Mouse (Mus musculus) midbrain, postnatal 0 days (tissue): ENCODE results near the gene Grid2ip. TPM values are rescaled to one million over a fixed set of nuclear protein-coding genes. Genes with fewer than 3 reads are reported as not detected.

ENCODE experiments used
- ATAC-seq: fragments of 200-750 bp; cut with Nextera tagmentation; 2 replicates; pipeline ENCODE4 v1.8.0; 2017; ENCODE audit warnings: moderate number of reproducible peaks, mild to moderate bottlenecking, moderate TSS enrichment, moderate library complexity; ENCODE audit not compliant: low FRiP score
- DNase-seq: peaks from one replicate; pipeline ENCODE4 v3.0.0-alpha.2; 2015; ENCODE audit warnings: low spot score
- H3K27ac ChIP-seq: fragments of 300-500 bp; sonication (generic); 2 replicates; pipeline ENCODE4 v1.5.1; 2014; ENCODE audit warnings: low read depth, mild to moderate bottlenecking, low read length, mixed read lengths
- H3K27me3 ChIP-seq: fragments of 300-500 bp; sonication (generic); 2 replicates; pipeline ENCODE4 v1.6.1; 2014; ENCODE audit warnings: low read length, control low read depth, mixed read lengths; ENCODE audit not compliant: insufficient read depth
- H3K36me3 ChIP-seq: fragments of 300-500 bp; sonication (generic); 2 replicates; pipeline ENCODE4 v1.6.1; 2014; ENCODE audit warnings: low read length, control low read depth, mixed read lengths; ENCODE audit not compliant: insufficient read depth
- H3K4me1 ChIP-seq: fragments of 300-500 bp; sonication (generic); 2 replicates; pipeline ENCODE4 v1.6.1; 2014; ENCODE audit warnings: mild to moderate bottlenecking, control low read depth, antibody characterized with exemption, low read length, mixed read lengths; ENCODE audit not compliant: insufficient read depth
- H3K4me2 ChIP-seq: fragments of 300-500 bp; sonication (generic); 2 replicates; pipeline ENCODE4 v1.6.1; 2014; ENCODE audit warnings: low read depth, mild to moderate bottlenecking, low read length, mixed read lengths; ENCODE audit not compliant: poor library complexity, severe bottlenecking
- H3K4me3 ChIP-seq: fragments of 300-500 bp; sonication (generic); 2 replicates; pipeline ENCODE4 v1.5.1; 2014; ENCODE audit warnings: low read depth, mild to moderate bottlenecking, low read length, moderate library complexity
- H3K9ac ChIP-seq: fragments of 300-500 bp; sonication (generic); replicated peaks from 2 replicates; pipeline ENCODE4 v1.6.1; 2014; ENCODE audit warnings: mild to moderate bottlenecking, low read length, moderate library complexity, mixed read lengths; ENCODE audit not compliant: poor library complexity, severe bottlenecking
- H3K9me3 ChIP-seq: fragments of 300-500 bp; sonication (generic); 2 replicates; pipeline ENCODE4 v1.6.1; 2016; ENCODE audit warnings: low read length, control low read depth
- CTCF ChIP-seq: IDR thresholded peaks from 2 replicates; pipeline ENCODE4 v1.5.1; 2016; ENCODE audit warnings: antibody characterized with exemption, mild to moderate bottlenecking
- WGBS: fragments of 180-500 bp; shearing (Covaris S2); extraction: QIAGEN DNeasy Blood & Tissue Kit; methylation state at CpG from one replicate; pipeline ENCODE4 v1.1.7; 2014; 5-methylcytosine and 5-hydroxymethylcytosine counted together
- polyA plus RNA-seq: library from polyadenylated mRNA; unstranded; fragments of >200 nt; fragmentation: Nextera tagmentation; extraction: Ambion mirVana; gene quantifications from 2 replicates; pipeline ENCODE4 v1.2.1, GENCODE M21; 2015
- total RNA-seq: library from RNA; depleted of rRNA; stranded (reverse); fragments of >200 nt; gene quantifications from 2 replicates; pipeline ENCODE4 v1.2.3, GENCODE M21; 2014

Gene Grid2ip
- total and polyA plus RNA-seq, 2 experiments from 2014 or later = 0.60 to 2.8 TPM

DNA sequence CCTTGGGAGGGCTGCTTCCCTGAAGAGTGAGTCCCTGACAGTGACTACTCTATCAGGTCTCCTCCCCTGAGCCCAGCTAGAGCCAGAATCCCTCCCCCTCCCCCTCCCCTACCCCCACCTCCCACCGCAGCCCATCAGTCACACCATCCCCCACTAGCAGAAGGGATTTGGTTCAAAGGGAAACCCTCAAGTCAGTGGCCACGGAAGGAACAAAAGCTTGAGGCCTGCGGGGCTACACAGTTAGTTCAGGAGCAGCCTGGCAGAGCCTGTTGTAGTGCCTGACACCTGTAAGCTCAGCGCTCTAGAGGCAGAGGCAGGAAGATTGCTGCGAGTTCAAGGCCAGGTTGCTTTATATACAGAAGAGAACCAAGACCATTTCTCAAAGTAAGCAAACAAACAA lies 1.1 kb upstream of the Grid2ip start:
- ATAC-seq = no peak
- Histone ChIP-seq H3K36me3 (no peaks in the 10 kb centered on the region), H3K27me3 (peaks cover 6% of the 10 kb centered on the region; the same call in 1 of the 2 replicates), H3K27ac (no peak overlapping the region), H3K4me2 (no peak overlapping the region), H3K9ac (no peak overlapping the region), H3K4me3 (no peak overlapping the region), H3K9me3 (0 out of 2 replicates have a peak, but pooled peaks cover 3% of the 10 kb centered on the region), H3K4me1 (no peaks in the 10 kb centered on the region)
- 24% methylated on average over 5 of the region's 5 CpGs for WGBS
- no peak for DNase-seq
- no peak for TF ChIP-seq CTCF

DNA sequence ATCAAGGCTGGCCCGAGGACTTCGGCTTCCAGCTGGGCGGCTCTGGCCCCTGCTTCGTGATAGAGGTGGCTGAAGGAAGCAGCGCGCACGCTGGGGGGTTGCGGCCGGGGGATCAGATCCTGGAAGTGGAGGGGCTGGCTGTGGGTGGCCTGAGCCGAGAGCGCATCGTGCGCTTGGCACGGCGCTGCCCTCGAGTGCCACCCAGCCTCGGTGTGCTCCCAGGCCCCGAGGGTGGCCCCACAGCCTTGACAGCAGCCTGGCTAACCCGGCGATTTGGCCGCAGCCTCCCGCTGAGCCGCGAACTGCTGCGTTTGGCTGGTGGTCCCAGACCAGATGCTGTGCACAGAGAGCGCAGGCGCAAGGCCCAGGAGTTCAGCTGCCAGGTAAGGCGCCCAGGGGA lies 426 bp downstream of the Grid2ip start:
- Histone ChIP-seq H3K36me3 (no peaks in the 10 kb centered on the region), H3K27me3 (peaks cover 9% of the 10 kb centered on the region; the same call in 1 of the 2 replicates), H3K4me2 (peak overlapping the region; percentile 41), H3K9me3 (0 out of 2 replicates have a peak, but pooled peaks cover 1% of the 10 kb centered on the region), H3K4me1 (no peaks in the 10 kb centered on the region), H3K9ac (peak overlapping the region; percentile 46; the same call in 1 of the 2 replicates), H3K4me3 (peak overlapping the region; percentile 18; the same call in 1 of the 2 replicates), H3K27ac (no peak overlapping the region)
- no peak for TF ChIP-seq CTCF
- ATAC-seq = no peak
- DNase-seq = no peak
- 4% methylated on average over 27 of the region's 28 CpGs for WGBS

DNA sequence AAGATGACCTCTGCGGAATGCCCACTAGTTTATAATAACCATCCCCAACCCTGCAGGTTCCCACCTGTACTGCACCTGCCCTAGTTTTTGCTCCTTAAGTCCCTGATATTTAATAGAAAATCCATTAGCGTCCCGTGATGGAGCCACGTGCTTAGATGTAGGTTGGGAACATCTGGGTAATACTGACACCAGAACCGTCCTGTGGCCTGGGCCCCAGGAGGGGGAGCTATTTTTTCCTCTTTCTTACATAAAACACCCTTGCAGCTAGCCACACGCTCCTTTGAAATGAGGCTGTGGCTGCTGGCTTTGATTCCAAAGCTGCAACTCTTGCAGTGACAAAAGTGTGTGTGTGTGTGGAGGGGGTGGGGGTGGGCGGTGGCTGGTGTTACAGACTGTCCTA lies 2.1 kb downstream of the Grid2ip start:
- Histone ChIP-seq H3K9me3 (no peaks in the 10 kb centered on the region), H3K4me3 (no peak overlapping the region), H3K9ac (no peak overlapping the region), H3K36me3 (no peaks in the 10 kb centered on the region), H3K4me1 (peaks cover under 1% of the 10 kb centered on the region; the same call in 1 of the 2 replicates), H3K27ac (no peak overlapping the region), H3K27me3 (peaks cover 11% of the 10 kb centered on the region; the same call in 1 of the 2 replicates), H3K4me2 (no peak overlapping the region)
- whole genome bisulfite sequencing = 35% methylated on average over 7 of the region's 7 CpGs
- DNase-seq (no peak), ATAC-seq (no peak)
- 0 out of 2 replicates have a peak, but pooled peaks have one; percentile 12 for TF ChIP-seq CTCF

DNA sequence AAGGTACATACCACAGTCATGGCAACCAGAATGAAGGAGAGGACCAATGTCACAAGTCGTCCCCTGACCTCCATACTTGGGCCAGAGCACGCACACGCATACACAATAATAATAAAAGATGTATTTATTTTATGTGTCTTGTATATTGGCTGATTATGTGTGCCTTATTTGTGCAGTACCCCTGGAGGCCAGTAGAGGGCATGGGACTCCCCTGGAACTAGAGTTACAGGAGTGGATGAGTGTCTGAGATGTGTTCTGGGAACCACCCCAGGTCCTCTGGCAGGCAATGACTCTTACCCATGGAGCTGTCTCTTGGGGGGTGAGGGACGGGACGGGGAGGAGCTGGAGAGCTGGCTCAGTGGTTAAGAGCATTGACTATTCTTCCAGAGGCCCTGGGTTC lies 2.9 kb downstream of the Grid2ip start:
- Histone ChIP-seq H3K4me1 (peaks cover 3% of the 10 kb centered on the region; the same call in 1 of the 2 replicates), H3K36me3 (no peaks in the 10 kb centered on the region), H3K27ac (no peak overlapping the region), H3K4me3 (no peak overlapping the region), H3K27me3 (peaks cover 11% of the 10 kb centered on the region; the same call in 1 of the 2 replicates), H3K9ac (no peak overlapping the region), H3K4me2 (no peak overlapping the region), H3K9me3 (no peaks in the 10 kb centered on the region)
- no peak for ATAC-seq
- peak; percentile 66 for TF ChIP-seq CTCF
- 60% methylated on average over 5 of the region's 5 CpGs for WGBS
- DNase-seq = no peak

DNA sequence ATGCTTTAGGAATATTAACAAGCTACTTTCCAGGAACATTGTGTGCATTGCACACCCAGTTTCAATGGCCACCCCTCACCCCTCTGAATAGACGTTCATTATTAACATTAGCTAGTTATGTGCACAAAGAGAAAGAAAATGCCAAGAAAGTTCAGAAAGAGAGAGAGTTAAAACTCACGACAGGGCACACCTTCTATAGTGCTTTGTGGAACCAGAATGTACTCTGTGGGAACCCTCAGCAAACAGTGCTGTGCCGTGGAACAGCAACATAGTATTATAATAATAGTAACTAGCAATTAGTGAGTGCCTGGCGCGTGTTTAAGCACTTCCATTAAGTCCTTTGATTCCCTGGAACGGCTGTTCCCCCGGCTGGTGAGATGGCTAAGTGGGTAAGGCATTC lies 4.3 kb downstream of the Grid2ip start:
- no peak for ATAC-seq
- no peak overlapping the region for H3K4me2 ChIP-seq
- no peak for TF ChIP-seq CTCF

DNA sequence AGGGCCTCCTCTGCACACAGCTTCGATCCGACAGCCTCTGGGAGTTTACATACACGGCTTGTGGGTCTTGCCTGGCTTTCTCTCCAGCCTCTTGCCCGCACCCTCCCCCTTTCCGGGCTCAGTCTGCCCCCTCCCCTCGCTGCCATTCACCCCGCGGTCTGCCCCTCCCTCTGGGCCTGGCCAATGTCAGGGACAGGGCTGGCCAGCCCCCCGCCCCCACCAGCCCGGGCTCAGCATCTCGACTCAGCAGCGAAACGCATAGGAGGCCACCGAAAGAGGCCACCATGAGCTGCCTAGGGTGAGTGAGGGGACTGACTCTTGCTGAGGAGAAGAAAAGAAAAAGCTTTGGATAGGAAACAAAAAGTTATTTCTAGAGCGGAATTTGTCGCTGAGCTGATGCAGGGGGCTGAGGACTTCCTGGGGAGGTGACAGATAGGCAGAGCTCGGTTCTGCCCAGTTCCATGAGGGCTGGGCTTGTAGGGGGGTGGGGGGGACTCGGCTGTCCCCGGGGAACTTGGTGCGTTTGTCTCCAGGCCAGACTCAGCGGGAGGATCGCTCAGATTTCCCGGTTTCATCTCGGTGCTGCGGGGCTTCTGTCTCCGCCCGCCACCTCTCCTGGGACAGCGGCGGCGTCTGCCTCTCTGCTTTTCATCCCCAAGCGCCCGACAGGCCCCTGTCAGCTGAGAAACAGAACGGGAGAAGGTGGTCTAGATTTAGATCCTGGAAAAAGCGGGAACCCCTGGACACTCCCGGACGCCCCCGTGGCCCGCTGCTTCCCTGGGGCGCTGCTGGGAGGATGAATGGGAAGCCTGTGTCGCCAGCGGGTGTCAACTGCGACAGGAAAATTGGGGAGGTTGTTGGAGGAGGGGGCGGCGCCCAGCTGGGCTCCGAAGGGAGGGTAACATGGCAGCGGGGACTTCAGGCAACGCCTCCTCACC lies 6.8 kb downstream of the Grid2ip start:
- 0% methylated on average over 45 of the region's 47 CpGs for WGBS
- DNase-seq = peak; percentile 70

More for the DNA sequence above, 4.3 kb downstream of the Grid2ip start:
- Histone ChIP-seq H3K27ac (no peak overlapping the region), H3K27me3 (peaks cover 11% of the 10 kb centered on the region; the same call in 1 of the 2 replicates), H3K36me3 (no peaks in the 10 kb centered on the region), H3K4me1 (peaks cover 3% of the 10 kb centered on the region; the same call in 1 of the 2 replicates), H3K4me3 (no peak overlapping the region), H3K9me3 (no peaks in the 10 kb centered on the region), H3K9ac (no peak overlapping the region)
- DNase-seq = no peak
- WGBS = 64% methylated on average over 7 of the region's 7 CpGs

More for the DNA sequence above, 6.8 kb downstream of the Grid2ip start:
- Histone ChIP-seq H3K4me3 (peak overlapping the region; percentile 37), H3K9ac (peak overlapping the region; percentile 48), H3K4me1 (peaks cover 3% of the 10 kb centered on the region; the same call in 1 of the 2 replicates), H3K27ac (no peak overlapping the region), H3K9me3 (no peaks in the 10 kb centered on the region), H3K36me3 (no peaks in the 10 kb centered on the region), H3K27me3 (peaks cover 19% of the 10 kb centered on the region), H3K4me2 (peak overlapping the region; percentile 90)
- peak; percentile 67; the same call in 1 of the 2 replicates for ATAC-seq
- no peak for TF ChIP-seq CTCF
